Mouse (Mus musculus) hindbrain, embryonic 14.5 days (tissue): ENCODE results near the gene Dscam. TPM values are rescaled to one million over a fixed set of nuclear protein-coding genes. Genes with fewer than 3 reads are reported as not detected.

Experiments
- ATAC-seq: fragments of 200-750 bp; cut with Nextera tagmentation; 2 replicates; pipeline ENCODE4 v1.8.0; 2017; ENCODE audit warnings: moderate number of reproducible peaks, mild to moderate bottlenecking, moderate TSS enrichment, moderate library complexity; ENCODE audit not compliant: low FRiP score
- DNase-seq: peaks from one replicate; pipeline ENCODE4 v3.0.0-alpha.2; 2015; ENCODE audit warnings: low spot score
- H3K27ac ChIP-seq: fragments of 300-500 bp; sonication (generic); 2 replicates; pipeline ENCODE4 v1.5.1; 2014; ENCODE audit warnings: mild to moderate bottlenecking, moderate library complexity
- H3K27me3 ChIP-seq: fragments of 300-500 bp; sonication (generic); 2 replicates; pipeline ENCODE4 v1.6.1; 2014; ENCODE audit warnings: mild to moderate bottlenecking, low read length, mixed read lengths; ENCODE audit not compliant: control insufficient read depth, insufficient read depth
- H3K36me3 ChIP-seq: fragments of 300-500 bp; sonication (generic); replicated peaks from 2 replicates; pipeline ENCODE4 v1.6.1; 2014; ENCODE audit not compliant: control insufficient read depth, insufficient read depth
- H3K4me1 ChIP-seq: fragments of 300-500 bp; sonication (generic); replicated peaks from 2 replicates; pipeline ENCODE4 v1.6.1; 2014; ENCODE audit warnings: antibody characterized with exemption, low read length, mixed read lengths; ENCODE audit not compliant: control insufficient read depth, insufficient read depth
- H3K4me2 ChIP-seq: fragments of 300-500 bp; sonication (generic); replicated peaks from 2 replicates; pipeline ENCODE4 v1.6.1; 2014; ENCODE audit warnings: mild to moderate bottlenecking, moderate library complexity
- H3K4me3 ChIP-seq: fragments of 300-500 bp; sonication (generic); replicated peaks from 2 replicates; pipeline ENCODE4 v1.5.1; 2014; ENCODE audit warnings: mild to moderate bottlenecking, low read length
- H3K9ac ChIP-seq: fragments of 300-500 bp; sonication (generic); 2 replicates; pipeline ENCODE4 v1.6.1; 2014
- H3K9me3 ChIP-seq: fragments of 300-500 bp; sonication (generic); 2 replicates; pipeline ENCODE4 v1.6.1; 2016; ENCODE audit warnings: low read length; ENCODE audit not compliant: control insufficient read depth
- WGBS: fragments of 180-500 bp; shearing (Covaris S2); extraction: QIAGEN DNeasy Blood & Tissue Kit; methylation state at CpG from one replicate; pipeline ENCODE4 v1.1.7; 2014; 5-methylcytosine and 5-hydroxymethylcytosine counted together
- polyA plus RNA-seq: library from polyadenylated mRNA; unstranded; fragments of >200 nt; fragmentation: Nextera tagmentation; extraction: Ambion mirVana; gene quantifications from 2 replicates; pipeline ENCODE4 v1.2.1, GENCODE M21; 2014

The Dscam gene
- polyA plus RNA-seq, 1 experiment from 2014 or later = 17.1 TPM

GRCm38 (mm10) chr16:97171500-97171899 is 948 bp upstream of the Dscam start:
- Histone ChIP-seq H3K4me2 (peak overlapping the region; percentile 83), H3K36me3 (no peaks in the 10 kb centered on the region), H3K27ac (peak overlapping the region; percentile 98), H3K27me3 (0 out of 2 replicates have a peak, but pooled peaks cover 4% of the 10 kb centered on the region), H3K4me1 (peaks cover 21% of the 10 kb centered on the region), H3K9me3 (no peaks in the 10 kb centered on the region), H3K9ac (peak overlapping the region; percentile 96), H3K4me3 (peak overlapping the region; percentile 68; the same call in 1 of the 2 replicates)
- ATAC-seq (peak; percentile 77), DNase-seq (no peak)
- WGBS = 42% methylated on average over 8 of the region's 8 CpGs

- H3K27me3 ChIP-seq = 0 out of 2 replicates have a peak, but pooled peaks cover 4% of the 10 kb centered on the region
- peak; percentile 62 for DNase-seq
- peaks cover 27% of the 10 kb centered on the region for H3K4me1 ChIP-seq
- peak overlapping the region; percentile 98 for H3K27ac ChIP-seq
- no peaks in the 10 kb centered on the region for H3K9me3 ChIP-seq
- H3K36me3 ChIP-seq = no peaks in the 10 kb centered on the region
- under 1% methylated on average over 42 of the region's 51 CpGs for WGBS
- peak overlapping the region; percentile 83 for H3K4me2 ChIP-seq
- H3K4me3 ChIP-seq = peak overlapping the region; percentile 68
- peak; percentile 44 for ATAC-seq
- H3K9ac ChIP-seq = peak overlapping the region; percentile 96
These were observed 545 bp downstream of the Dscam start for GRCm38 (mm10) chr16:97169901-97170512.

- DNase-seq (no peak), ATAC-seq (no peak)
- H3K36me3 ChIP-seq = no peaks in the 10 kb centered on the region
- peaks cover 39% of the 10 kb centered on the region for H3K4me1 ChIP-seq
- 0 out of 2 replicates have a peak, but pooled peaks cover 4% of the 10 kb centered on the region for H3K27me3 ChIP-seq
- peak overlapping the region; percentile 83 for H3K4me2 ChIP-seq
- peak overlapping the region; percentile 68 for H3K4me3 ChIP-seq
- 42% methylated on average over 3 of the region's 3 CpGs for WGBS
- peak overlapping the region; percentile 98 for H3K27ac ChIP-seq
- peak overlapping the region; percentile 96 for H3K9ac ChIP-seq
- H3K9me3 ChIP-seq = no peaks in the 10 kb centered on the region
These were observed 1.9 kb downstream of the Dscam start for GRCm38 (mm10) chr16:97168614-97169013.

GRCm38 (mm10) chr16:97168030-97168429 is 2.5 kb downstream of the Dscam start:
- ATAC-seq (no peak), DNase-seq (no peak)
- Histone ChIP-seq H3K4me3 (peak overlapping the region; percentile 68), H3K36me3 (no peaks in the 10 kb centered on the region), H3K9me3 (no peaks in the 10 kb centered on the region), H3K9ac (peak overlapping the region; percentile 96), H3K4me2 (peak overlapping the region; percentile 83), H3K27me3 (0 out of 2 replicates have a peak, but pooled peaks cover 4% of the 10 kb centered on the region), H3K4me1 (peaks cover 42% of the 10 kb centered on the region), H3K27ac (peak overlapping the region; percentile 98)
- WGBS = 76% methylated on average over 1 of the region's 1 CpGs

GRCm38 (mm10) chr16:97166166-97166565 is 4.4 kb downstream of the Dscam start:
- no peaks in the 10 kb centered on the region for H3K9me3 ChIP-seq
- ATAC-seq (no peak), DNase-seq (no peak)
- WGBS = 29% methylated on average over 2 of the region's 2 CpGs
- H3K4me1 ChIP-seq = peaks cover 45% of the 10 kb centered on the region
- H3K27ac ChIP-seq = peak overlapping the region; percentile 84
- H3K27me3 ChIP-seq = no peaks in the 10 kb centered on the region
- no peaks in the 10 kb centered on the region for H3K36me3 ChIP-seq
- peak overlapping the region; percentile 42 for H3K4me3 ChIP-seq
- H3K9ac ChIP-seq = peak overlapping the region; percentile 68
- peak overlapping the region; percentile 83 for H3K4me2 ChIP-seq

GRCm38 (mm10) chr16:97165444-97166121 is 5.0 kb downstream of the Dscam start:
- Histone ChIP-seq H3K27me3 (no peaks in the 10 kb centered on the region), H3K4me1 (peaks cover 42% of the 10 kb centered on the region), H3K36me3 (no peaks in the 10 kb centered on the region), H3K9me3 (no peaks in the 10 kb centered on the region), H3K9ac (peak overlapping the region; percentile 68), H3K27ac (peak overlapping the region; percentile 84), H3K4me3 (peak overlapping the region; percentile 42), H3K4me2 (peak overlapping the region; percentile 83)
- peak; percentile 83 for DNase-seq
- peak; percentile 83 for ATAC-seq
- 1% methylated on average over 21 of the region's 21 CpGs for WGBS

- Histone ChIP-seq H3K4me3 (no peak overlapping the region), H3K27ac (no peak overlapping the region), H3K36me3 (no peaks in the 10 kb centered on the region), H3K4me2 (no peak overlapping the region), H3K9ac (no peak overlapping the region), H3K4me1 (peaks cover 14% of the 10 kb centered on the region), H3K27me3 (no peaks in the 10 kb centered on the region), H3K9me3 (no peaks in the 10 kb centered on the region)
- DNase-seq (no peak), ATAC-seq (no peak)
- WGBS = 25% methylated on average over 4 of the region's 4 CpGs
These were observed 12.3 kb downstream of the Dscam start for GRCm38 (mm10) chr16:97158279-97158678.

- DNase-seq = peak; percentile 61
- Histone ChIP-seq H3K4me3 (no peak overlapping the region), H3K27me3 (no peaks in the 10 kb centered on the region), H3K9ac (no peak overlapping the region), H3K27ac (peak overlapping the region; percentile 76), H3K9me3 (no peaks in the 10 kb centered on the region), H3K36me3 (no peaks in the 10 kb centered on the region), H3K4me1 (peaks cover 17% of the 10 kb centered on the region), H3K4me2 (peak overlapping the region; percentile 34)
- ATAC-seq = peak; percentile 85
- 19% methylated on average over 12 of the region's 12 CpGs for WGBS
These were observed 25.9 kb downstream of the Dscam start for GRCm38 (mm10) chr16:97144544-97145194.

GRCm38 (mm10) chr16:97141943-97142342 is 28.6 kb downstream of the Dscam start:
- 81% methylated on average over 1 of the region's 1 CpGs for WGBS
- no peaks in the 10 kb centered on the region for H3K27me3 ChIP-seq
- H3K9ac ChIP-seq = no peak overlapping the region
- no peaks in the 10 kb centered on the region for H3K36me3 ChIP-seq
- no peak overlapping the region for H3K27ac ChIP-seq
- DNase-seq (no peak), ATAC-seq (no peak)
- no peak overlapping the region for H3K4me2 ChIP-seq
- H3K9me3 ChIP-seq = no peaks in the 10 kb centered on the region
- no peak overlapping the region for H3K4me3 ChIP-seq
- H3K4me1 ChIP-seq = peaks cover 17% of the 10 kb centered on the region
